ENCODE assay signal across 8 mouse cellular contexts in the genomic region with DNA sequence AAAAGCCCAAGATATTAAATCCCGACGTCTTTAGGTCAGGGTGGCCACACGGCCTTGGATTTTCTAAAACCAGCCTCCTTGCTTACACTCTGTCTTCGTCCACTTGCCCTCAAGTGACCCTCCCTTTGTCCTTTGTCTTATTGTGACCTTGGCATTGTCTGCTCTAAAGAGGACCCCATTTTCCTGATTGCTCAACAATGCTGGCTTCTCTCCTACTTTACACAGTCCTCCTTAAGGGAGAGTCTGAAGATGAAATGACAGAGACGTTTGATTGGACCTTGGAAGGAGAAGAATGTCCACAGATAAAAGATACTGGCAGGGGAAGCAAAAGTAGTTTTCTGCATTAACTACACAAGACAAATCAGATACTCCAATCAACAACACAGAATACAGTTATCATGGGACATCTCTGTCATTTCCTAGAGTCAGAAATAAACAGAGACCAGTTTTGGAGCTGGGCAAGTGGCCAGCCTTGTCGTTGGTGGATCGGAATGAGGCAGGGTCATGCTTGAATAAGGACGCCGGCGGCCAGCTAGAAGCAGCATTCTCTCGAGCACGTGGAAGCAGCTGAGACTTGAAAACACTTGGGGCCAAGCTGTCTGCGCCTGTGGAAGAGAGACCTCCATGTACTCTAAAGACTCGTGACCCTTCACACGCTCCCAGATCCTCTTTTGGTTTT.
DNase-seq lines count a peak whose midpoint lies in the region; ATAC-seq lines count a peak whose summit lies in the region.

No protein-coding gene starts in this region.

- H3K27ac ChIP-seq in midbrain, embryonic 14.5 days (replicated peaks; ENCODE audit: low read depth, low read length) = no peak overlapping the region
- H3K27ac ChIP-seq in midbrain, embryonic 10.5 days (replicated peaks) = no peak overlapping the region
- H3K27ac ChIP-seq in kidney, embryonic 16.5 days (ENCODE audit: low read length) = peak overlapping the region; percentile 49; the same call in 1 of the 2 replicates
- H3K27ac ChIP-seq in stomach, embryonic 14.5 days (ENCODE audit: low read length) = peak overlapping the region; percentile 56; the same call in 1 of the 2 replicates

- H3K9me3 ChIP-seq in midbrain, embryonic 14.5 days (ENCODE audit: control insufficient read depth, low read length) = no peaks in the 10 kb centered on the region
- no peaks in the 10 kb centered on the region for H3K9me3 ChIP-seq in midbrain, embryonic 10.5 days (replicated peaks)
- no peaks in the 10 kb centered on the region for H3K9me3 ChIP-seq in kidney, embryonic 16.5 days (ENCODE audit: low read length)
- no peaks in the 10 kb centered on the region for H3K9me3 ChIP-seq in stomach, embryonic 14.5 days (ENCODE audit: control insufficient read depth, low read depth, low read length)

- 55% methylated on average over 15 of the region's 15 CpGs for WGBS in midbrain, embryonic 14.5 days
- WGBS in midbrain, embryonic 10.5 days = 69% methylated on average over 15 of the region's 15 CpGs
- 39% methylated on average over 15 of the region's 15 CpGs for WGBS in kidney, embryonic 16.5 days
- WGBS in stomach, embryonic 14.5 days = 54% methylated on average over 15 of the region's 15 CpGs

- H3K4me3 ChIP-seq in midbrain, embryonic 14.5 days (replicated peaks; ENCODE audit: low read depth, low read length) = no peak overlapping the region
- no peak overlapping the region for H3K4me3 ChIP-seq in midbrain, embryonic 10.5 days
- H3K4me3 ChIP-seq in kidney, embryonic 16.5 days (ENCODE audit: low read length) = no peak overlapping the region
- H3K4me3 ChIP-seq in stomach, embryonic 14.5 days (ENCODE audit: low read depth, low read length) = no peak overlapping the region

- DNase-seq in midbrain, embryonic 14.5 days = peak; percentile 43
- no peak for DNase-seq in midbrain, embryonic 10.5 days (ENCODE audit: low spot score)
- DNase-seq in gastrocnemius, postnatal 36 days = peak; percentile 81 to 85
- no peak for DNase-seq in thymus, postnatal 10 days (ENCODE audit: low spot score in 2 of 2)
- DNase-seq in frontal cortex, postnatal 36 days (ENCODE audit: low spot score in 2 of 2) = no peak

- H3K36me3 ChIP-seq in midbrain, embryonic 14.5 days (ENCODE audit: control insufficient read depth, insufficient read depth, low read length) = no peaks in the 10 kb centered on the region
- H3K36me3 ChIP-seq in midbrain, embryonic 10.5 days = no peaks in the 10 kb centered on the region
- H3K36me3 ChIP-seq in kidney, embryonic 16.5 days (ENCODE audit: insufficient read depth, low read length) = no peaks in the 10 kb centered on the region
- H3K36me3 ChIP-seq in stomach, embryonic 14.5 days (ENCODE audit: control insufficient read depth, insufficient read depth, low read length) = no peaks in the 10 kb centered on the region

- no peaks in the 10 kb centered on the region for H3K27me3 ChIP-seq in midbrain, embryonic 14.5 days (ENCODE audit: control insufficient read depth, insufficient read depth, low read length)
- no peaks in the 10 kb centered on the region for H3K27me3 ChIP-seq in midbrain, embryonic 10.5 days (ENCODE audit: low read depth, poor library complexity, severe bottlenecking)
- H3K27me3 ChIP-seq in kidney, embryonic 16.5 days (ENCODE audit: insufficient read depth, low read length) = no peaks in the 10 kb centered on the region
- no peaks in the 10 kb centered on the region for H3K27me3 ChIP-seq in stomach, embryonic 14.5 days (ENCODE audit: control insufficient read depth, insufficient read depth, low read length)

- H3K4me2 ChIP-seq in midbrain, embryonic 14.5 days (ENCODE audit: low read length) = no peak overlapping the region
- no peak overlapping the region for H3K4me2 ChIP-seq in kidney, embryonic 16.5 days (replicated peaks; ENCODE audit: low read depth, low read length)
- H3K4me2 ChIP-seq in stomach, embryonic 14.5 days (replicated peaks; ENCODE audit: low read depth, low read length) = no peak overlapping the region

- no peak overlapping the region for H3K9ac ChIP-seq in midbrain, embryonic 14.5 days (replicated peaks; ENCODE audit: low read length)
- no peak overlapping the region for H3K9ac ChIP-seq in kidney, embryonic 16.5 days (replicated peaks; ENCODE audit: low read length)
- H3K9ac ChIP-seq in stomach, embryonic 14.5 days (replicated peaks; ENCODE audit: low read depth, low read length) = no peak overlapping the region

- H3K4me1 ChIP-seq in midbrain, embryonic 14.5 days (ENCODE audit: control insufficient read depth, insufficient read depth, low read length) = no peaks in the 10 kb centered on the region
- peaks cover 17% of the 10 kb centered on the region for H3K4me1 ChIP-seq in midbrain, embryonic 10.5 days
- H3K4me1 ChIP-seq in kidney, embryonic 16.5 days (ENCODE audit: insufficient read depth, low read length) = peaks cover 42% of the 10 kb centered on the region
- H3K4me1 ChIP-seq in stomach, embryonic 14.5 days (ENCODE audit: control insufficient read depth, insufficient read depth, low read length) = peaks cover 26% of the 10 kb centered on the region; the same call in 1 of the 2 replicates

- no peak for ATAC-seq in midbrain, embryonic 14.5 days (ENCODE audit: low FRiP score, low TSS enrichment)
- peak; percentile 89 for ATAC-seq in kidney, embryonic 16.5 days (ENCODE audit: low FRiP score, low TSS enrichment)
- ATAC-seq in stomach, embryonic 14.5 days (ENCODE audit: insufficient number of reproducible peaks, insufficient read depth, low FRiP score, low read depth) = peak; percentile 42; the same call in 1 of the 2 replicates
- ATAC-seq in granulocyte monocyte progenitor cell, adult 5-6 weeks (replicated peaks; ENCODE audit: poor library complexity, severe bottlenecking) = no peak

- intact Hi-C loops in gastrocnemius, postnatal 36 days (cut with DNase I) = loop anchor here (5.0 kb wide), 1 partner anchor 55 kb away; no protein-coding TSS in a partner anchor

Comparison
In these comparisons a context has a peak if more than half of its experiments do, and no peak if none do; other contexts are left out.
1. DNase-seq: peak in midbrain, embryonic 14.5 days (single experiment) and gastrocnemius, postnatal 36 days (2 of 2); none in midbrain, embryonic 10.5 days (single experiment), thymus, postnatal 10 days (0 of 2) and frontal cortex, postnatal 36 days (0 of 2).
2. ATAC-seq: peak in kidney, embryonic 16.5 days (single experiment) and stomach, embryonic 14.5 days (single experiment); none in midbrain, embryonic 14.5 days (single experiment) and granulocyte monocyte progenitor cell, adult 5-6 weeks (single experiment).
3. H3K27ac ChIP-seq: peak in kidney, embryonic 16.5 days (single experiment) and stomach, embryonic 14.5 days (single experiment); none in midbrain, embryonic 14.5 days (single experiment) and midbrain, embryonic 10.5 days (single experiment).